Mouse (Mus musculus) ovary, postnatal 10 days (tissue): ENCODE results near the gene Ugt1a6a.

ENCODE experiments used
- DNase-seq: peaks from one replicate; pipeline ENCODE4 v3.0.0; 2022; ENCODE audit warnings: low spot score

Ugt1a6a gene

GRCm38 (mm10) chr1:88268070-88268469 lies 133.5 kb downstream of the Ugt1a6a start:
- DNase-seq, result no peak
